Mouse (Mus musculus): ENCODE results near the gene Ccdc150.

GRCm38 (mm10) chr1:54384221-54384620 is 133.7 kb downstream of the Ccdc150 start:
- TF ChIP-seq EP300 (optimal IDR thresholded peaks at IDR 0.05) = no peak
- no peak for TF ChIP-seq CTCF (IDR thresholded peaks at IDR 0.05; ENCODE audit: low read depth)
